Mouse (Mus musculus) kidney, embryonic 14.5 days (tissue): ENCODE measurements around the gene Rev1. TPM values are rescaled to one million over a fixed set of nuclear protein-coding genes. Genes with fewer than 3 reads are reported as not detected.

ENCODE experiments used
- ATAC-seq: fragments of 200-750 bp; cut with Nextera tagmentation; 2 replicates; pipeline ENCODE4 v1.8.0; 2017; ENCODE audit warnings: moderate number of reproducible peaks, mild to moderate bottlenecking, moderate TSS enrichment, moderate library complexity; ENCODE audit not compliant: low FRiP score, low TSS enrichment
- H3K27ac ChIP-seq: fragments of 300-500 bp; sonication (generic); 2 replicates; pipeline ENCODE4 v1.5.1; 2014; ENCODE audit warnings: low read depth, mild to moderate bottlenecking, low read length, moderate library complexity, mixed read lengths
- H3K27me3 ChIP-seq: fragments of 300-500 bp; sonication (generic); 2 replicates; pipeline ENCODE4 v1.6.1; 2014; ENCODE audit warnings: mild to moderate bottlenecking, low read length; ENCODE audit not compliant: control insufficient read depth, insufficient read depth
- H3K36me3 ChIP-seq: fragments of 300-500 bp; sonication (generic); 2 replicates; pipeline ENCODE4 v1.6.1; 2014; ENCODE audit warnings: low read length, mixed read lengths; ENCODE audit not compliant: control insufficient read depth, insufficient read depth
- H3K4me1 ChIP-seq: fragments of 300-500 bp; sonication (generic); 2 replicates; pipeline ENCODE4 v1.6.1; 2014; ENCODE audit warnings: low read length, mixed read lengths; ENCODE audit not compliant: control insufficient read depth, insufficient read depth
- H3K4me2 ChIP-seq: fragments of 300-500 bp; sonication (generic); replicated peaks from 2 replicates; pipeline ENCODE4 v1.6.1; 2014; ENCODE audit warnings: low read depth, mild to moderate bottlenecking, low read length
- H3K4me3 ChIP-seq: fragments of 300-500 bp; sonication (generic); 2 replicates; pipeline ENCODE4 v1.5.1; 2014; ENCODE audit warnings: mild to moderate bottlenecking, low read length
- H3K9ac ChIP-seq: fragments of 300-500 bp; sonication (generic); 2 replicates; pipeline ENCODE4 v1.6.1; 2014; ENCODE audit warnings: low read depth, mild to moderate bottlenecking, low read length, moderate library complexity
- H3K9me3 ChIP-seq: fragments of 300-500 bp; sonication (generic); 2 replicates; pipeline ENCODE4 v1.6.1; 2016; ENCODE audit warnings: low read length; ENCODE audit not compliant: control insufficient read depth
- WGBS: fragments of 180-500 bp; shearing (Covaris S2); extraction: QIAGEN DNeasy Blood & Tissue Kit; methylation state at CpG from one replicate; pipeline ENCODE4 v1.1.7; 2014; 5-methylcytosine and 5-hydroxymethylcytosine counted together
- polyA plus RNA-seq: library from polyadenylated mRNA; unstranded; fragments of >200 nt; fragmentation: Nextera tagmentation; extraction: Ambion mirVana; gene quantifications from 2 replicates; pipeline ENCODE4 v1.2.1, GENCODE M21; 2014

Rev1 gene
- polyA plus RNA-seq, 1 experiment from 2014 or later: 35.5 TPM

DNA sequence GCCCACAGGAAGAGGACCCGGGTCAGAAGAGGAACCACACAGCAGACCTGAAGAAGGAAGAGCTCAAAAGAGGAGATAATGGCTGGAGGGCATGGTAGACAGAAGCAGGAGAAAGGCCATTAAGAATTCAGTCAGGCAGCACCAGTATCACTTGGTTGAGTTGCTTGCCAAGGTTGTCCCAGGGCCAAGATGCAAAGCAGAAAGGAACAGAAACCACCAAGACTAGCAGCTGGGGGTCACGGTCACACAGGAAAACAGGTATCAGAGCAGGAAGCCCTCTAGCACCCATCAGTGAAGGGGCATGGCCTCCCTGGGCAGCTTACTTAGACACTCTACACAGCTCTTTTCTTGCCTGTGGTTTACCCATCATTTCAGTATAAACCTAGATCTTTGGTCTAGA is 9.8 kb upstream of the Rev1 start:
- H3K4me3 ChIP-seq: no peak overlapping the region
- no peak for ATAC-seq
- no peak overlapping the region for H3K9ac ChIP-seq
- H3K36me3 ChIP-seq: no peaks in the 10 kb centered on the region
- H3K27ac ChIP-seq: no peak overlapping the region
- no peaks in the 10 kb centered on the region for H3K27me3 ChIP-seq
- H3K9me3 ChIP-seq: no peaks in the 10 kb centered on the region
- WGBS: 75% methylated on average over 2 of the region's 2 CpGs
- H3K4me2 ChIP-seq: no peak overlapping the region
- H3K4me1 ChIP-seq: no peaks in the 10 kb centered on the region

DNA sequence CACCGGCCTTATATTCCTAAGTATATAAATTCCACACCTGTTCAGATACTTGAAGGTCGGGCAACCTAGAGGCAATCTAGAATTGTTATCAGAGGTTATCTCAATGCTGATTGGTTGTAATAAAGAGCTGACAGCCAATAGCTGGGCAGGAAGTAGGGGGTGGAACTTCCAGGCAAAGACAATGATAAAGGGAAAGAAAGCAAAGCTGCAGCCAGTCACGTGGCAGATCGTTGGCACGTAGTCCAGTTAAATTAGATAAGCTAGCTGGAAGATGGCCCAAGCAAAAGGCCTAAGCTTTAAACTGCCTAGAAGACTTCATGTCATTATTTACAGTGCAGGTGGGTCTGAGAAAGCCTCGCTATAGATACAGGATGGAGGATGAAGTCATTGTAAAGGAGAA is 3.3 kb upstream of the Rev1 start:
- no peaks in the 10 kb centered on the region for H3K27me3 ChIP-seq
- 82% methylated on average over 6 of the region's 6 CpGs for WGBS

DNA sequence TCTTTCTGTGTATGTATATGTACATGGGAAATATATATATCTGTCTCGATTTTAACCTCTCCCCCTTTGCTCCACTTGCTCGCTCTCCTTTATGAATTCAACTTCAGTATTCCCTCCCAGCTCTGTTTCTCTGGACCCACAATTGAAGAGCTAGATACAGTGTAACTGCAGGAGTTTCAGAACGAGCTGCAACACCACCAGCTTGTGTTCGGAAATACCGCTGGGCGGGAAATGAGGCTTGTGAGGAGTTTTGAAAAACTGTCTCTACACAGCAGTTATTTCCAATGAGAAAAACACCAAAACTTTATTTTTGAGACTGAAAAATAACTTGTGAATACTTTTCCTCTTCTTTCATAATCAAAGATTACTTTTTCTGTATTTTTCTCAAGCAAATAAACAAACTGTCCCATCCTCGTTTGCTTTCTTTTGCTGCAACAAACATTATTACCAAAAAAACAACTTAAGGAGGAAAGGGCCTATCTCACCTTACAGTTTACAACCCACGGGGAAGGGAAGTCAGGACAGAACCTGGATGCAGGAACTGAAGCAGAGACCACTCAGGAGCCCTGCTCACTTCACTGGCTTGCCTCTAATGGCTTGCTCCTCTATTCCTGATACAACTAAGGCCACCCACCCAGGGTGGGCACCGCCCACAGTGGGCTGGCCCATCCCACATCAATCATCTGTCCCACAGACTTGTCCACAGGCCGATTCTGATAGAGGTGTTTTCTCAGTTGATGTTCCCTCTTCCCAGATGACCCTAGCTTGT is 1.3 kb upstream of the Rev1 start:
- H3K4me1 ChIP-seq: peaks cover 20% of the 10 kb centered on the region
- no peak overlapping the region for H3K4me2 ChIP-seq
- H3K4me3 ChIP-seq: no peak overlapping the region
- H3K27me3 ChIP-seq: no peaks in the 10 kb centered on the region
- WGBS: 51% methylated on average over 10 of the region's 10 CpGs
- H3K27ac ChIP-seq: no peak overlapping the region
- H3K9ac ChIP-seq: no peak overlapping the region
- H3K9me3 ChIP-seq: no peaks in the 10 kb centered on the region
- no peaks in the 10 kb centered on the region for H3K36me3 ChIP-seq
- ATAC-seq: no peak

More for the DNA sequence above, 3.3 kb upstream of the Rev1 start:
- no peaks in the 10 kb centered on the region for H3K36me3 ChIP-seq
- ATAC-seq: no peak
- no peak overlapping the region for H3K4me2 ChIP-seq
- H3K9ac ChIP-seq: no peak overlapping the region
- H3K4me1 ChIP-seq: peaks cover 11% of the 10 kb centered on the region
- no peaks in the 10 kb centered on the region for H3K9me3 ChIP-seq
- H3K4me3 ChIP-seq: no peak overlapping the region
- no peak overlapping the region for H3K27ac ChIP-seq

DNA sequence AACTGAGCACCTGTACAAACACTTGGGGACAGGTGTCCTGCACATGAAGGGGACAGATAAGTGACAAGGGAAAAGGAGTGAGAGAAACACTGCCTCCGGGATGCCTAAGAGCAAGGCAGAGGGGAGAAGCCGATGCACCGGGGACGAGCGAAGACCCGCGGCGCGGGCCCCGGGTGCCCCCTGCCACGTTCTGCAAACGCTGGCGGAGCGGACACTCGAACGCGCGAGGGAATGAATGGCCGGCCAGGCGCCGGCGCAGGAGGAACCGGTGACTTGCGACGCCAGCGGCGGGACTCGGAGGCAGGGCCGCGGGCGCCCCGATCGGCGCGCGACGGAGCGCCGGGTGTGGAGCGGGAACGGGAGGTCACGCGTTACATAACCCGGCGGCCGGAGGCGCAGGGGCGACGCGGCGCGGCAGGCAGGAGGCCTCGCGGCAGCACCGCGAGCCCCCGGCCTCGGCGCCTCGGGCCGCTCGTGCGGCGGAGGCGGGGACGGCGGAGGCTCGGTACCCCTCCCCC is 623 bp downstream of the Rev1 start:
- H3K4me2 ChIP-seq: peak overlapping the region; percentile 85
- peak overlapping the region; percentile 87 for H3K4me3 ChIP-seq
- no peak for ATAC-seq
- peaks cover 20% of the 10 kb centered on the region for H3K4me1 ChIP-seq
- H3K9me3 ChIP-seq: no peaks in the 10 kb centered on the region
- no peaks in the 10 kb centered on the region for H3K36me3 ChIP-seq
- no peaks in the 10 kb centered on the region for H3K27me3 ChIP-seq
- 0% methylated on average over 43 of the region's 68 CpGs for WGBS
- H3K27ac ChIP-seq: peak overlapping the region; percentile 86
- peak overlapping the region; percentile 97 for H3K9ac ChIP-seq

DNA sequence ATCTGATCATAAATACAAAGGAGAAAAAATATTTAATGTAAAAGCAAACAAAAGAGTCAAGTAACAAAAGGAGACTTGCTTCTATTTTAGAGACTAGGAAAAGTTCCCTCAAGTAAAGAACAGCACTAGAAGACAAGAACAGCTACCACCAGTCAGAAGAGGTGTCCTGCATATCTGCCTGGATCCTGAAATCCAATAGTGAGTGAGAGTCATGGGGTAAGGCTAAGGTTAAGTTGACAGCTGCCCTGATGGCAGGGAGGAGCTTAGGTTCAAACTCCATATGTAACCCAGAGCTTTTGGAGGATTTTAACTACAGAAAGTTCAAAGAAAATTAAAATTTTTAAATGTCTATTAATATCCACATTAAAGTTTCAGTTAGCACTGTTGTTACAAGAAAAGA is 2.6 kb downstream of the Rev1 start:
- peaks cover 20% of the 10 kb centered on the region for H3K4me1 ChIP-seq
- no peak overlapping the region for H3K4me2 ChIP-seq
- no peak for ATAC-seq
- no peak overlapping the region for H3K9ac ChIP-seq
- H3K4me3 ChIP-seq: no peak overlapping the region
- H3K27ac ChIP-seq: no peak overlapping the region
- H3K36me3 ChIP-seq: no peaks in the 10 kb centered on the region
- no peaks in the 10 kb centered on the region for H3K27me3 ChIP-seq
- no peaks in the 10 kb centered on the region for H3K9me3 ChIP-seq

DNA sequence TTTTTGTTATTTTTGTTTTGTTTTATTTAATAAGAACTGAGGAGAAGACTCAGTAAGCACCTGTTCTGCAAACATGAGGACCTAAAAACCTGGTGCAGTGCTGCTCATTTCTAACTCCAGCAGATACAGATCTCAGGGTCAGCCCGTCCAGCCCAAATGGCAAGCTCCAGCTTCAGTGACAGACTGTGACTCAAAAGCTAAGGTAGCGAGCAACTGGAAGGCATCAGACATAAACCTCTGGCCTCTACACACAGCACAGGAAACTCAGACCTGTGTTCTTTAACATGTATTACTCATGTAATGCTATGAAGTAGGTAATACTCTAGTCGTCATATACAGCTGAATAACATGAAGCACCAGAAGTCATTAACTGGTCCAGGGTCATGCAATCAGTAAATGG is 3.2 kb downstream of the Rev1 start:
- H3K36me3 ChIP-seq: no peaks in the 10 kb centered on the region
- WGBS: 63% methylated on average over 3 of the region's 3 CpGs
- ATAC-seq: no peak
- H3K4me3 ChIP-seq: no peak overlapping the region
- H3K9me3 ChIP-seq: no peaks in the 10 kb centered on the region
- H3K27me3 ChIP-seq: no peaks in the 10 kb centered on the region
- no peak overlapping the region for H3K9ac ChIP-seq
- H3K4me2 ChIP-seq: no peak overlapping the region
- no peak overlapping the region for H3K27ac ChIP-seq
- peaks cover 20% of the 10 kb centered on the region for H3K4me1 ChIP-seq

DNA sequence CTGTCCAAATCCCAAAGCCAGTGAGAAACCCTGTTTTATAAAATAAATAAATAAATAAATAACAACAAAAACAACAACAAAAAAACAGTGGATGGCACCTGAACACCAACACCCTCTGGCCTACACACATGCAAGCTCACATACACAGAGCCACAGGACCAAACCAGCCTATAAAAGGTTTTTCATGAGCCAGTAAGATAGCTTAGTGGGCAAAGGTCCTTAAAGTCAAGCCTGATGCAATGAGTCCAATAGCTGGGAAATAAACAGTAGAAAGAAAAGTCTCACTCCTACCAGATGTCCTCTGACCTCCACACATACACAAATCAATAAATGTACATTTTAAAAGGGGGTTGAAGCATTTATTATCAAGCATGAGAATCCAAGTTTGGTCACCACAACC is 5.3 kb downstream of the Rev1 start:
- Histone ChIP-seq H3K4me1 (peaks cover 20% of the 10 kb centered on the region), H3K4me3 (no peak overlapping the region), H3K36me3 (no peaks in the 10 kb centered on the region), H3K9me3 (no peaks in the 10 kb centered on the region), H3K27ac (no peak overlapping the region), H3K4me2 (no peak overlapping the region), H3K27me3 (no peaks in the 10 kb centered on the region), H3K9ac (no peak overlapping the region)
- ATAC-seq: no peak

DNA sequence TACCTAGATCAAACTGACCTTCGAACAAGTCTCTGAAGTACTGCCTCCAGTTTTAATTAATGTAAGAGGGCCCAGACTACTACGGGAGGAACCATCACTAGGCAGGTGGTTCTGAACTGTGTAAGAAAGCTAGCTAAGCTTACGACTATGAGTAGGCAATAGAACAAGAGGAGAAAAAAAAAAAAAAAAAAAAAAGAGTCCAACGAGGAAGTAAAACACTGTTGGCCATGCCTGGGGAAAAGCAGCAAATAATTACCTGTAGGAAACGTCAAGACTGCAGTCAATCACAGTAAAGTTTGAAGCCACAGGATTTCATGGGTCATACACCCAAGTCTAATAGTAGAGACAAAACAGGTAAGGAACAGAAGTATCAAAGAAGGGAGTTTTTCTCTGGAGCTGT is 8.7 kb downstream of the Rev1 start:
- Histone ChIP-seq H3K27me3 (no peaks in the 10 kb centered on the region), H3K4me1 (0 out of 2 replicates have a peak, but pooled peaks cover 4% of the 10 kb centered on the region), H3K9ac (no peak overlapping the region), H3K4me2 (no peak overlapping the region), H3K36me3 (no peaks in the 10 kb centered on the region), H3K4me3 (no peak overlapping the region), H3K27ac (no peak overlapping the region), H3K9me3 (no peaks in the 10 kb centered on the region)
- ATAC-seq: no peak
- 63% methylated on average over 5 of the region's 5 CpGs for WGBS

DNA sequence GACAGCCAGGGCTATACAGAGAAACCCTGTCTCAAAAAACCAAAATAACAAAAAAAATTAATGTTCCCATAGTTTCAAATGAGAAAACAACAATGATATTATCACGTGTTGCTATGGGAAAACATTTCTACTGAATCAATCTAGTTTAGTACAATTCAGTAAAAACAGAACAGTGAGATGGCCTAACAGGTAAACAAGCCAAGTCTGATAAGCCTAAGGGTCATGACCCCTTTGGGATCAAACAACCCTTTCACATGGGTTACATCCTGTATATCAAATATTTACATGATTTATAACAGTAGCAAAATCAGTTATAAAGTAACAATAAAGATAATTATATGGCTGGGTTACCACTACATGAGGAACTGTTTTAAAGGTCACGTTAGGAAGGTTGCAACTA is 11.0 kb downstream of the Rev1 start:
- no peak overlapping the region for H3K4me3 ChIP-seq
- WGBS: 96% methylated on average over 2 of the region's 2 CpGs
- ATAC-seq: no peak

More for the DNA sequence above, 11.0 kb downstream of the Rev1 start:
- Histone ChIP-seq H3K27me3 (no peaks in the 10 kb centered on the region), H3K4me2 (no peak overlapping the region), H3K36me3 (no peaks in the 10 kb centered on the region), H3K4me1 (0 out of 2 replicates have a peak, but pooled peaks cover 4% of the 10 kb centered on the region), H3K27ac (no peak overlapping the region), H3K9ac (no peak overlapping the region), H3K9me3 (no peaks in the 10 kb centered on the region)
